Mouse (Mus musculus): ENCODE data around the gene Zfp831.

Gene Zfp831

DNA sequence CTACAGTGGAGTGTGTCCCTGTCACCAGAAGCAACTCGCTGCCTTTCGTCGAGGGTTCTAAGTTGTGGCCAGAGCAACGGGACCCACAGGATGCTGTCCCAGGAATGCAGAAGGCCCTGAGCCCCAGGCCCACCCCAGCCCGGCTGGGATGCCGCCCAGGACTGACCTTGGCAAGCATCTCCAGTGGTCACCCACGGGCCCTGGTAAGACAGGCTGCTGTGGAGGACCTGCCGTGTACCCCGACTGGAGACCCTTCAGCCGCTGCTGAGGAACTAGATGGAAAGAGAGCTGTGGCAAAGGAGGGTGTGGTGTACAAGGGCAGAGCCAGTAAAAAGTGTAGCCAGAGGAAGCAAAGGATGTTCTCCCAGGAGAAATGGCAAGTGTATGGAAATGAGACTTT lies 1.6 kb downstream of the Zfp831 start:
- DNase-seq (ENCODE audit: low read depth, low spot score) = no peak

- no peak for DNase-seq (ENCODE audit: low read depth, low spot score)
Observed at GRCm38 (mm10) chr2:174652864-174653263, 9.5 kb downstream of the Zfp831 start.

DNA sequence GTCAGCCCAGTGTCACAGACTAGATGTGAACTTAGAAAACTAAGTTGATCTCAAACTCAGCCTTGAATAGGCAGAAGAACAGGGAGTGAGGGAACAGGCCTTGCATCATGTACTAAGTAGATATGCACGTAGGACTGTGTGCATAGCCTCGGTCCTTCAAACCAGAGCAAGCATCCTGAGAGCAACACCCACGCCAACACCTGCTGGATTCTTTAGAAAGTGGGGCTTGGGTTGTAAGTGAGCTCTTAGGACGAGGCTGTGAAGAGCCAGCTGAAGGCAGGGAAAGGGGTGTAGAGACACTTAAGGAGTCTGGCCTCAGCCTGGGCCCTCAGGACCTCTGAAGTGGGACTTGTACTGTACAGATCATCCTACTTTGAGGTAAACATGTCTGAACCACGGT lies 12.0 kb downstream of the Zfp831 start:
- DNase-seq (ENCODE audit: low read depth, low spot score) = no peak

DNA sequence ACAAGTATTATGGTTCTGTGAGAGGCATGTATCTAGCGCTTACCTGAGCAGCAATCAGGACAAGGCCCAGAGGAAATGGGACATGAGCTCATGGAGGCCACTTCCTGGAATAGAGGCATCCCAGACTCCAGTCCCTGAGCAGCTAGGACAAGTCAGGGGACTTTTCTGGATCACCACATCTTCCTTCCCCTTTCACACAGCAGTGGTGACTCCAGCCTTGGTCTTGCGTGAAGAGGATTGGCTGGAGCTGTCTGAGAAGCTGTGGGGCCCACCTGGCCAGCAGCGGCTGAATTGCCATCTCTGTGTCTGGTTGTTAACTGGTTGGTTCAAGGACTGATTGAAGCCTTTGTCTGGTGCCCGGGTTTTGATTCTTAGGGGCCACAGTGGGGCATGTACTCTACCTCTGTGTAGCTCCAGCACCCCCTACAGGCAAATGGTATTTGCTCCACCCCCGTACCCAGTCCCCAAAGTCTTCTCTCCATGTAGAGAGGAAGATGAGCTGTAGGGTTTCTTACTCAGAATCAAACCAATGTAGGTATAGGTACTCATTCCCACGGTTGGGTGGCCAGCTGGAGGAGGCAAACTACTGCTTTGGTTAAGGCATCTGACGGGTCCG lies 15.0 kb downstream of the Zfp831 start:
- DNase-seq (ENCODE audit: low read depth, low spot score) = no peak

DNA sequence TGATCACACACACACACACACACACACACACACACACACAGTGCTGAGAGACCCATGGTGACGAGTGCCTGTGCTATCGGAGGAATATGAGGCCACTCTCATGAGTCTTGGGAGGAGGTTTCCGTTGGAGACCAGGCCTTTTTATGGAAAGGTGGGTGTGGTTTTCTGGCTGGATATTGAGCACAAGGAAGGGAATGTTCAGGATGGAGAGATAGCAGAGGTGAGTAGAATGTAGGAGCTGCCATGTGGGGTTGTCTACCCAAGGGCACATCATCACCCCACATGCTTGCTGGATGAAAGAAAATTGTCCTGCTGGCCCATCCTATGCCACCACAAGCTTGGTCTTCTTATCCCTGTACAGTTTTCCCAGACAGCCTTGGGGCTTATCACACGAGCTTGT lies 16.5 kb downstream of the Zfp831 start:
- DNase-seq (ENCODE audit: low read depth, low spot score) = no peak

DNA sequence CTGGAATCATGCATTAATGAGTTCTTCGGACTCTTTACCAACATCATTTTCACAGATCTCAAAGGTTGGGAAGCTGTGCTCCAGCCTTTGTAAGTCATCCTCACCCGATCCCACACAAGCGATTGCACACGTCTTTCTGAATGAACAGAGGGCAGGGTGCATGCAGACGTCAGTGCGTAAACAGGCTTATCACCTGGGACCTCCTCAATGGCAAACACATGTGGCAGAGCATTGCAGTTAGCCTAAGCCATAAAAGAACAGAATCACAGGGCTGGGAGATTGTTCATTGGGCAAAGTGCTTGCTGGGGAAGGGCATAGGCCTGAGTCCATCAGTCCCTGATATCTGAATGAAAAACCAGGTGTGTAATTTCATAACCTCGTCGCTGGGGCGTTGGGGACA lies 17.0 kb downstream of the Zfp831 start:
- DNase-seq (ENCODE audit: low read depth, low spot score) = no peak

GRCm38 (mm10) chr2:174661436-174662171 lies 18.3 kb downstream of the Zfp831 start:
- DNase-seq (ENCODE audit: low read depth, low spot score) = no peak

- DNase-seq (ENCODE audit: low read depth, low spot score) = no peak
Observed at GRCm38 (mm10) chr2:174662593-174662992, 19.3 kb downstream of the Zfp831 start.

DNA sequence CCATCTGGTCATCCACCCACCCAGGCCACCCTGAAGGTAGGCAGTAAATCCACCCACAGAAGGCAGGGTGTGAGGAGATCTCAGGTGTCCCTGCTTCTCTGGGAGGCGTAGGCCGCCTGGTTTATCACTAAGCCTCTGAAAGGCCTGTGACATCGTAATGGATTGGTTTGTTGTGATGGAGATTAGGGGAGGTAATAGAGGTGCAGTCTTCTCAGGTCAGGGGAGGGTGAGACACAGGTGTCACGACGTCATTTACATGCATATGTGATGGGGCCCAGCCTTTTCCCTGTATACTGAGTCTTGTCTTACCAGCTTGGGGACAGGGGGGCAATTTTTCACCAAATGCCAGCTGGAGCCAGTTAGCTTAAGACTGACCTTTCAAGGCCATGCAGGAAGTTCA lies 22.1 kb downstream of the Zfp831 start:
- DNase-seq (ENCODE audit: low read depth, low spot score) = peak; percentile 34

- no peak for DNase-seq (ENCODE audit: low read depth, low spot score)
Observed at GRCm38 (mm10) chr2:174668806-174669205, 25.5 kb downstream of the Zfp831 start.

GRCm38 (mm10) chr2:174672506-174673190 lies 29.3 kb downstream of the Zfp831 start:
- DNase-seq (ENCODE audit: low read depth, low spot score) = peak; percentile 49

GRCm38 (mm10) chr2:174673592-174674286 lies 30.4 kb downstream of the Zfp831 start:
- DNase-seq (ENCODE audit: low read depth, low spot score) = peak; percentile 85

GRCm38 (mm10) chr2:174674287-174675045 lies 31.1 kb downstream of the Zfp831 start:
- DNase-seq (ENCODE audit: low read depth, low spot score) = no peak

DNA sequence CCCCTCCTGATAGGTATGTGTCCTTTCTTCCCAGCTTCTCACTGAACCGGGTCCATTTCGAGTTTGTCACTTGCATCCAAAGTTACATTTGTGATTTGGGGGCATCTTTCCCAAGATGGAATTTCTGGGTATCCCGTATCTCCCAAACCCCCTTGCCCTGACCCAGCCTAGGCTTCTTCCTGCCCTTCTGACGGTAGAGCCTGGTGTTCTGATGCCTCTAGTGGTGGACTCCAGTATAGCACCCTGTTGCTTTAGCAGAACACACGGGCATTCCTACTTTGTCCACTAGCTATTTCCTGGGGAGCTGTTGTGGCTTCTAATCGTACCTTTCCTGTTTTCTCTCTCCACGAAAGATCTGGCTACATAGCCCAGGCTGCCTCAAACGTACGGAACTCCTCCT lies 32.3 kb downstream of the Zfp831 start:
- peak; percentile 83 for DNase-seq (ENCODE audit: low read depth, low spot score)

DNA sequence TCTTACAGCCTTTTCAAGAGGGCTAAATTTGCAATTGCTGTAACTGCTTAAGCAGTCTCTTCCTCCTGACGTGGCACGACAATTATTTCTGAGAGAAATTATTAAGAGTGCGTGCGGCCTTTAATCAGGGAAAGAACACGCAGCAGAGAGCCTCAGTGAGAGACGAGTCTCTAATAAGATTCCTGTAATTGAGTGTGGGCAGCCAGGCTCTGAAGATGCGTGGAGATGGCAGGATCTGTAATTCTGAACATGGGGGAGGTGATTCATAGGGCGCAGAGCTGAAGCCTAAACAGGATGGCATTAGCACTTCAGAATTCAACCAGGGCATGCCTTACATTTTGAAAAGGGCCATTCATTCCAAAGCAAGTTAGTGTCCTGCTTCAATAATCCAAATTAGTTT lies 58.0 kb downstream of the Zfp831 start:
- DNase-seq (ENCODE audit: low read depth, low spot score) = no peak

DNA sequence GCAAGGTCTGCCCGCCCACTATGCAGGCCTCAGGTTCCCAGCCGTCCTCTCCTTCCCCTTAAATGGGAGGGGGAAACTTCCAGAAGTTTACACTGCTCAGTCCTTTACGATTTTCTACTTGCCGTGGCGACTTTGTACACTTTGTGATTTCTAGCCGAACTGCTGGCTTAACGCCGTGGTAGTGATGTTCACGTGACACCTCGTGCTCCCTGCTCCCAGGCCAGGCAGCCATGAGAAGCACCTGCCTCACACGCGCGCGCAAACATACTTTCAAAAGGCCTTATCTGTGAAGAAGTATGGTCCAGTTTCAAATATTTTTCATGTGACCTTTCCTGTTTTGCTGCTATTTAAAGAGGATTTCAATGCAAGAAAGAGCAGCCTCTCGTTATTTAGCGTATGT lies 63.8 kb downstream of the Zfp831 start:
- DNase-seq (ENCODE audit: low read depth, low spot score) = peak; percentile 15

GRCm38 (mm10) chr2:174708587-174708986 lies 65.3 kb downstream of the Zfp831 start:
- no peak for DNase-seq (ENCODE audit: low read depth, low spot score)

- no peak for DNase-seq (ENCODE audit: low read depth, low spot score)
Observed at GRCm38 (mm10) chr2:174710185-174710584, 66.9 kb downstream of the Zfp831 start.

DNA sequence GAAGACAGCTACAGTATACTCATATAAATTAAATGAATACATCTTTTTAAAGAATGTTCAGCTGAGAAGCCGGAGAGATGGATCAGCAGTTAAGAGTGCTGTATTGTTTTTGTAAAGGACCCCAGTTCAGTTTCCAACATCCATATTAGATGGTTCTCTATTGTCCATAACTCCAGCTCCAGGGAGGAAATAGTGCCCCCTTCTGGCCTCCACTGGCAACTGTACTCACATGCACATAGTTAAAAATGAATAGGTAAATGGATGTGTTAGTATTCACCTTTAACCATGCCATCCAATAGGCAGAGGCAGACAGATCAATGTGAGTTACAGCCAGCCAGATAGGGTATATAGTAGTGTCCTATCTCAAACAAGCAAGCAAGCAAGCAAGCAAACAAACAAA lies 68.7 kb downstream of the Zfp831 start:
- DNase-seq (ENCODE audit: low read depth, low spot score) = peak; percentile 8

- DNase-seq (ENCODE audit: low read depth, low spot score) = no peak
Observed at GRCm38 (mm10) chr2:174715938-174716337, 72.6 kb downstream of the Zfp831 start.

GRCm38 (mm10) chr2:174717857-174718256 lies 74.5 kb downstream of the Zfp831 start:
- DNase-seq (ENCODE audit: low read depth, low spot score) = no peak

All from R1 (cell line).